Mouse (Mus musculus) layer of hippocampus, postnatal 10 days (tissue): ENCODE data around the gene Smco4. TPM values are rescaled to one million over a fixed set of nuclear protein-coding genes. Genes with fewer than 3 reads are reported as not detected.
"Not testable (repeated sequence)": the region's sequence is repeated elsewhere in the genome, so short reads cannot be mapped to it uniquely, and the experiment has no call there.

ENCODE experiments used
- DNase-seq, 2 experiments: peaks; one replicate each; pipeline ENCODE4 v3.0.0; 2021; ENCODE audit warnings: low spot score in 2 of 2
- long read RNA-seq: library from polyadenylated mRNA; stranded (forward); transcript quantifications from one replicate; pipeline ENCODE4 v2.0.0, GENCODE M21; 2023
- total RNA-seq, 2 experiments: library from RNA; stranded (reverse); gene quantifications; 2 replicates each; pipeline ENCODE4 v1.2.3; 2021

Smco4 gene
- 1 to 10 TPM; 5.5 to 8.7 TPM for total RNA-seq
- long read RNA-seq = 0 reads

DNA sequence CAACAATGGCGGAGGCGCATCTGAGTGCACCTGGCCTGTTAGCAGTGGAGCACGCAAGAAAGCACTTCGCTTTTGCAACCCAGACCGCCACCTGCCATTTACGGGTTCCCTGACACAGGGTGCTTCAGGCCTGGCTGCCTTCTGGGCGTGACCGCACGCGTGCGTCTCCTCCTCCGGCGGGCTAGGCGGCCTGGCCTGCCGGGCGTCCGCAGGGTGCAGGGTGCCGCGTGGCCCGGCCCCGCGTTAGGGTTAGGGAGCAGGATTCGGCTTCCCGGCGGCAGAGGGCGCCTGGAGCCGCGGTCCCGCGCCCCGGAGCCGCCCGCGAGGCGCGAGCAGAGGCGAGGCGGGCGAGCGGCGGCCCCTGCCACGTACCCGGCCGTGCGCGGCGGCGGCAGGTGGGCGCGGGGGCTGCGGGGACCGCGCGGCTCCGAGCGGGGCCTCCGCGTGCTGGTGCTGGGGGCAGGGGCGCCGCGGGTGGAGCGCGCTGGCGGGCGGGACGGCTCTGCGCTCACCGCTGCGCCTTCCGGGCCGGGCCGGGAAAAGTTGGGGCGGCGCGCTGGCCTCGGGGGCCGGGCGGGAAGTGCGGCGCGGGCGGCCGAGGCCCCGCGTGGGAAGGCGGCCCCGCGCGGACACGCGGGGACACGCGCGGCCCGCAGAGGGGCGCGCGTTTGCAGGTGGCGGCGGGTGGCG is at the start of gene Smco4:
Smco4 (plus strand) TSS at position 198 of the 690 bp plus-strand sequence.
- peak; percentile 56 to 76 for DNase-seq

DNA sequence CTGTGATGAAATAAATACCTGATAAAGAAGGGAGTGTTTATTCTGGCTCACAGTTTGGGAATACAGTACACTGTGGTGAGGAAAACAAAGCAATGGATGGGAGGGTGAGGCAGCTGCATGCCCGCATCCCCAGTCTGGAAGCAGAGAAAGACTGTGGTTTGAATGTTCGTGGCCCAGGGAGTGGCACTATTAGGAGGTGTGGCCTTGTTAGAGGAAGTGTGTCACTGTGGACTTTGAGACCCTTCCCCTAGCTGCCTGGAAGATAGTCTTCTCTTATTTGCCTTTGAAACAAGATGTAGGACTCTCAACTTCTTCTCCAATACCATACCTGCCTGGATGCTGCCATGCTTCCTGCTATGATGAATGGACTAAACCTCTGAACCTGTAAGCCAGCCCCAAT is 45.8 kb upstream of the Smco4 start:
- DNase-seq = no peak

DNA sequence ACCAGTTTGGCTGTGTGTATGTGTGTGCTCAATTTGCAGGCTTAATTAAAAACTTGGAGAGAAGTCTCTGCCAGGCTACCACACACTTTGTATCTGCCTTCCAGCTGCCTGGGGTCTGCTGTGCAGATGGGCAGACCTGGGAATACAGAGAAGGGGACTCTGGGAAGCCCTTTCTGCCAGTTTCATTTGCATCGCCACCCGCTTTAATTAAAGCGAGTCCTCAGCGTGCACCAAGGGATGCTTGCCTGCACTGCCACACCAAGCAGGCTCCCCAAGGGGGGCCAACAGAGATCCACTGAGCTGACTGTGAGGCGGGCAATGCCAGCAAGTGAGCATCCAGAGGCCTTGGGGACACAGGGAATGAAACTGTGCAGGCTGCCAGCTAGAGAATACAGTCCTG is 42.3 kb upstream of the Smco4 start:
- DNase-seq = peak; percentile 40 to 54

DNA sequence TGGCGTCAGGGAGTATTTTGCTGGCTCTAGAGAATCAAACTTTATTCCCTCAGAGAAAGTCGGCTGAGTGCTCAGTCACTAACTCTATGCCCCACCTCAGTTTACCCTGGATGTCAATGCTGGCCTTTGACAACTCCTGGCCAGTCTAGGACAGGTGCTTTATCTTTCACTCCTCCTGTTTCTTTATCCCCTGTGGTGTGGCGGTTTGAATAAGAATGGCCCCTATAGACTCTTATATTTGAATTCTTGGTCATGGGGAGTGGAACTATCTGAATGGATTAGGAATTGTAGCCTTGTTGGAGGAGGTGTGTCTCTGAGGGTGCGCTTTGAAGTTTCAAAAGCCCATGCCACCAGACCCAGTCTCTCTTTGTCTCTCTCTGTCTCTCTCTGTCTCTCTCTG is 21.0 kb upstream of the Smco4 start:
- no peak for DNase-seq

DNA sequence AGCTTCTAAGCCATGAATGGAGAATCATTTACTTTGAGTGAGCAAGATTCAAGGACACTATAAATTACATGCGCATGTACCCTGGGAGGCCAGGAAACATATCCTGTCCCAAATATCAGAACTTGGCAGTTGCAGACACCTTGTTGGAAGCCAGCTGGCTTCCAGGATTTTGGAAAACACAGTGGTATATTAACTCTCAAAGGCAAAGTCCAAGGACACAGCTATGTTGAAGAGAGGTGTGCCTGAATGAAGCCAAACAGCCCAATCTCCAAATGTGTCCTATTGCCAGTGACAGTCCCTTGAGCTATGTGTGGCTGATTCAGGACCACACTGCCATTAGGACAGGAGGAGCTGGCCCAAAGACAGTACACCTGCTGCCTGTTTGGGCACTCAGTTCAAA is 20.0 kb upstream of the Smco4 start:
- peak in 1 of 2 experiments; percentile 22 for DNase-seq

DNA sequence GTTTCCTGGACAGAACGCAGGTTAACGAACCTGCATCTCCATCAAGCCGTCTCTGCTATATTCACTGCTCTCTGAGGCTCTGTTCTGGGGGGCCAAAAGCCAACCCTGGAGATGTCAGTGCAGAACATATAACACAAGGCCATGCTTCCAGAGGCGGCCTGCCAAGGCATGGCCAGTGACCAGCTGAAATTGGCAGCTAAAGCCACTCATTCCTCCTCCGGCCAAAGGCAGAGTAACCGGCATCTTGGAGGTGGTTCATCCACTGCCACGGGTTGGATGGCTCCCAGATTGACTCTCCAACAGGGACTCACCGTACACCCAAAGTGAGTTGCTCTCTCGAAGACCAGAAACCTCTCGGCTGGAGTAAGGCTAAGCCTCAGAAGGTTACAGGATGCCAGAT is 15.7 kb upstream of the Smco4 start:
- DNase-seq = peak in 1 of 2 experiments; percentile 21

DNA sequence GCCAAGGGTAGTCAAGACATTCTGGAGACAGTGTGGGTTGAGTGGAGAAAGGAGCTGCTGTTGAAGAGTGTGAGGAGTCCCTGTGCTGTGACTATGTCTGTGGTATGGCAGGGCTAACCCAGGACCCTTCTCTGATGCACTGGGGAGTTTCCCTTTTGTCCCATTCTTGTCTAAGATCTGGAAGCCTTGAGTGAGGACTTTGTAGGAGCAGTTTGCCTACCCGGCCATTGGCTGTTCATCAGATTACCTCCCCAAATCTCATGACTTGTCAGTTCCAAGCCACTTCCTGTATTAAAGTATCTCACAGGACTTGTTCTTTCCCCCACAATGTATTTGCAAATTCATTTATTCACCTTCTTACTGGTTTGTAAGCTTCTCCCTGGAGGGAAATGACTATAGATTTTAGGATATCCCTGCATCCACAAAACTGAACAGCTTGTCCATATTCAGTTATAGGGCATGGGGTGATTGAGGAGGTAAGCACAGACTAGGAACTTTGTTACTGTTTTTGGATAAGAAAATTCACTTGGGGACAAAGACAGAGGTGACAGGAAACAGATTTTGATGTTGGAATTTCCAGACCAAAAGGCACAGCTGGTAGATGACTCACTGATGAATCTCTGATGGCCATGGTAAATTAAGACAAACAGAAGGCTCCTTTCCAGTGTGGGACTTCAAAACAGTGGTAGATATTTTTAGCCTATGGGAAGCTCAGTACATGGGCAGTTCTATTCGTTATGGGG is 5.4 kb upstream of the Smco4 start:
- no peak for DNase-seq

DNA sequence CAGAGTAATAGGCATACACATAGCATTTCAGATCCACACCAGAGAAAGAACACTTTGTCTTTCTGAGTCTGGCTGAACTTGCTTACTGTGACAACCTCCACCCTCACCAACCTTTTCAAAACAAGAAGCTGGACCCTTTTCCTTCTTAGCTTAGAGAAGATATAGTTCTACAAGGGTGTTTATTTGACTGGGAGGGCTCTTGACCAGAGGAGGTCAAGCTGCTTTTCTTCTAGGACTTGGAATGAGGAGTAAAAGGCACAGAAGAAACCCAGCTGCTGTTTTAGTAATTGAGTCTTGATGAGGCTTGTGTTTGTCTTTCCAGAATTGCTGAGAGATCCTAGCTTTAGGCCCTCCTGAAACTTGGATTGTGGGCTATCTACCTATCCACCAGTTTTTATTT is 3.9 kb upstream of the Smco4 start:
- no peak for DNase-seq

DNA sequence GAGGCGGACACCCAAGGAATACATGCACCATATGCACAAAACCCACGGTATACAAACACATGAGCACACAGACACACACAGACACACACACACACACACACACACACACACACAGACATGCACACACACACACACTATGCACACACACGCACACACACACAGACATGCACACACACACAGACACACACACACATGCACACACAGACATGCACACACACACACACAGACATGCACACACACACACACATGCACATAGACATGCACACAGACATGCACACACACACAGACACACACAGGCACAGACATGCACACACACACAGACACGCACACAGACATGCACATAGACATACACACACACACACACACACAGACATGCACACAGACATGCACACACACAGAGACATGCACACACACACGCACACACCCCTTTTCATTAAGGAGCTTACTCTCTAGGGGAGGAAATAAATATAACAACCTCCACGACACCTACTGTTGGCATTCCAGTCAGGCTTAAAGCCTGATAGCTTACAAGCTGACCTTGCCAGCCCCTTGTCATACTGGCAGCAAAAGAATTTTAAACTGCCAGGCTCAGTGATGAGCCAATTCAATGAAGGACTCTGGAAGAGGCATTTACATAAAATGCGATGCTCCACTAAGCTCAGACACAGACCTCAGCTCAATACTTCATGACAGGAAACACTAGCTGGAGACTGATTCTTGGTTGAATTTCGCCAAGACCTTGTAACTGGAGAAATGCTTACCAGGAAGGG is 2.7 kb upstream of the Smco4 start:
- no peak for DNase-seq

DNA sequence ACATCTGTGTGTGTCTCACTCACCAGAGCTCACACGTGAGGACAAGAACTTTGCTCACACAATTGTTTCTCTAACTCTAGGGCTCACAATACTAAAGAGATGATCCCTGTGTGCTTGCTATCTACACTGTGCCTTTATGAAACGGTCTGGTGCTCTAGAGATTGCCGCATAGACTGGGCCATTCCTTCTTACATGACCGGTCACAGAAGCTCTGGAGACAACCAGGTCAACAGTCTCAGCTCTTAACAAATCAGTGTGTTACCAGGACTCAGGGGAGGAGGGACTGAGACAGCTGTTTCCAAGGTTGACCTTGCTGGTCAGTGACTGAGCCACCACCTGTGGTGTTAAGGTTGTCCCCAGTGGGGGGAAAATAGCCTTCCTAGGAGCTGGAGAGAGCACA is 1.5 kb upstream of the Smco4 start:
- DNase-seq = no peak

DNA sequence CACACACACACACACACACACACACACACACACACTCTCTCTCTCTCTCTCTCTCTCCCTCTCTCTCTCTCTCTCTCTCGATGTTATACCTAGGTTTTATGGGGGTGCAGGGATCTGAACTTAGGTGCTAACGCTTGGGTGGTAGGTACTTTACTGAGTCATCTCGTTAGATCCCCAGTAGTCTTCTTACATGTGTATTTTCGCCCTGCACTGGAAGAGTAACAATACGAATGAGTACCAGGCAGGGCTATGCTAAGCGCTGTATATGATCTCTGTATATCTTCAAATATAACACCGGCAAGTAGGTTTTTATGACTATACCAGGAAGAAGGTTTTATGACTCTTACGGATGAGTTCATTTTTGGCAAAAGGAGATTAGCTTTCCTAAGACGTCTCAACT is 831 bp upstream of the Smco4 start:
- DNase-seq = no peak

DNA sequence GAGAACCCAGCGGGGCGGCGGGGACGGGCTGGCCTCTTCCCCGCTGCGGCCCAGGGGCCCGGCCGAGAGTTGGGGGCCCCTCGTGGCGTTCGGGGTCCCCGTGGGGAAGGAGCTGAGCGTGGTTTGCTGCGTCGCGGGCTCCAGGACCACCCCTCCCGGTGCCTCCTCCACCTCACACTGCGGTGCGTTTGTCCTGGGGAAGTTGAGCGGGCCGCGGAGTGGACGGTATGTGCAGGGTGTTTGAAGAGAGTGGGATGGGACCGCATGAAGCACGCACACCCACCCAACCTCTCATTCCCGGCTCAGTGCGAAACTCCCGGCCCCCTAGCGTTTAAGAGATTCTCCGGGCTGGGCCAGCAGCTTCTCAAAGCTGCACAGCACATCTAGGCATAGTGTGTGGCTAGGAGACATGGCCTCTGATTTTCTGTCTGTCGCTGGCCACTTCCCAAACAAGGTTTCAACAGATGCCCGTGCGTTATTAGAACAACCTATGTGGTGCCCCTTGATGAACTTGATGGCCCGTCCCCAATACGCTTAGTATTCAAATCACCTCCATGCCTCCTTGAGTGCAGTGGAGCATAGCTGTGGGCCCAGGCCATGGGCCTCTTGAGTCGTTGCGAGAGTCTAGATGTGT is 810 bp downstream of the Smco4 start:
- DNase-seq = peak; percentile 70 to 77

DNA sequence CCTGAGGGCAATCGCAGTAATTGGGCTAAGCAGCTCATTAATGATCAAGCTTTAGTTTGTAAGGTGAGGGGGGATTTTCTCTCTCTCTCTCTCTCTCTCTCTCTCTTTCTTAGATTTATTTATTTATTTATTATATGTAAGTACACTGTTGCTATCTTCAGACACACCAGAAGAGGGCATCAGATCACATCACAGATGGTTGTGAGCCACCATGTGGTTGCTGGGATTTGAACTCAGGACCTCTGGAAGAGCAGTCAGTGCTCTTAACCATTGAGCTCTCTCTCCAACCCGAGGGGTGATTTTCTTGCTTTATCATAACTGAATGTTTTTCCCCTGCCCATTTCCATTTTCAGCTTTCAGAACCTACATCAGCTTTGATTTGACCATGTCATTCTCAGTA is 2.0 kb downstream of the Smco4 start:
- DNase-seq = not testable (repeated sequence)

DNA sequence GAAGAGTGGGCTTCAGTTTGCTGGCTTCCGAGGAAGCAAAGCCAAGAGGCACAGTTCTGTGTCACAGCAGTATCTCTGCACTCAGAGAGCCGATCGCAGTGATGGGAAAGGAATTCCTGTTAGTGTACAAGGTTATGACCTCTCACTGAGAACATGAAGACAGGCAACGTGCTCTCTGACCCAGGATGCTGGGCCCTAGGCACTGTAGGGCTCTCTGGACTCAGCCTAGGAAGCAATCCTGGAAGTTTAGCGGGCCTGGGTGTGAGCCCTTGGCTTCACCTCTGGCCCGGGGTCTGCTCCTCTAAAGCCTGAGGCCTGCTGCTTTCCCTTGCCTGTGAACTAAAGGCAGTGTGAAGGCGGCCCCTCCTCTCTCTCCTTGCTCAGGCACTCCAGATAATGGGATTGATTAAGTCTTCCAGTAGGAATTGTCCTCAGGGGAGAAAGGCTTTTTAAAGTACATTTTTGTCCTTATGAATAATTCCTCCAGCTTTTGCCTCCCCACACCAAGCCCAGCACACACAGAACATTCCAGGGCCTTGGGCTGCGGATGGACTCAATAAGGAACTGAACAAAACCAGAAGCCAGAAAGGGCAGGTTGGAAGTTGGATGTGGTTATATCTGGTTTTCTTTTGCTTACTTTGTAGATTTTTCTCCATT is 2.8 kb downstream of the Smco4 start:
- no peak for DNase-seq

DNA sequence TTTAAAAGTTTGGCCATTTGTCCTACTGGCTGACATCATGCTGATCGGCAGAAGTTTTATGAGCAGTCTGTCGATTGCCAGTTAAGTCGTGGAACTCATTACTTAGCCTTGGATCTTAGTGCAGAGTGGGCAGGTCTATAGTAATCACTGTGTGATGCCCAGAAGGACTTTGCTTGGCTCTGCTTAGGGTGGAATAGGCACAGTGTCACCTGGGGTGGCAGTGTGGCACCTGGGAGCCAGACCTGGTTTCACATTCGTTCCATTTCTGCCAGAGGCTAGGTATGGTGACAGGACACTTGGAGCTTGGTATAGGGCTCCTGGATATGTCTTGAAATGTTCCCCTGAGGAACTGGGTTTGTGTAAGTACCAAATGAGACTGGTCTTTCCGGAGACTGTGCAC is 6.8 kb downstream of the Smco4 start:
- DNase-seq = no peak

DNA sequence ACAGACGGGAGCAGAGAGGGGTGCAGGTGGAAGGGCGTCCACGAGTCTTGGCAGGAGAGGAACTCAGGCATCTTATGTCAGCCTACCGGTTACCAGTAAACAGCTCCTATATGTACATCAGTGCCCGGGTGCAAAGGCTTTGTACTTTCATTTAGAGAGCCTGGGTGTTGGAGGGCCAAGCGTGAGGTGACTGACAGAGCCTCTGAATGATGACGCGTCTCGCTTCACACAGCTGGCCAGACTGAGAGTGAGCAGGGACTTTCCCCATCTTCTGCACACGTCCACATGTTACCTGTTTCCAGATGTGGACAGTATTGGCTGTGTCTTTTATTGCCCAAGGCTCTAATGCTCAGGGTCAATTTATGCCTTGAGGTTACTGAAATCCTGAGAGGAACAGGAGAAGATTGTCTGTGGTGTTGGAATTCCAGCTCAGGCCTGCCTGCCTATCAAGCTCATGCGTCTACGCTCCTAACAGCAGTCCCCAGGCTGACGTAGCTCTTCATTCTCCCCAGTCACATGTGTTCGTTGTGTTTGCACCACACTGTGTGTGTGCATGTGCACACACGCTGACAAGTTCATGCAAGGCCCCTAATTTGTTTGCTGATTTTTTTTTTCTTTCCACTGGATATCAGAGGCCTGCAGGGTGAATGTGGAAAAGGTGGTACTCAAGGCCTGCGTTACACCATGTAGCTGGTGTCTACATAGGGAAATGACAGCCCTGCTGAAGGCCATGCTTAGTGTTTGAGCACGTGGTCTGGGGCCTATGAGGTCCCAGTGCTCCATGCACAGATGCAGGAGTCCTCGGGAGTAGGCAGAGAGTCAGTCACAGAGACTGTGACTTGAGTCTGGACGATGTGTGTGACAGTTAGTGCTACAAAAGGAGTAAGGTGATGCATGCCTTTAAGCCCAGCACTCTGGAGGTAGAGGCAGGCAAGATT is 8.4 kb downstream of the Smco4 start:
- DNase-seq = no peak

DNA sequence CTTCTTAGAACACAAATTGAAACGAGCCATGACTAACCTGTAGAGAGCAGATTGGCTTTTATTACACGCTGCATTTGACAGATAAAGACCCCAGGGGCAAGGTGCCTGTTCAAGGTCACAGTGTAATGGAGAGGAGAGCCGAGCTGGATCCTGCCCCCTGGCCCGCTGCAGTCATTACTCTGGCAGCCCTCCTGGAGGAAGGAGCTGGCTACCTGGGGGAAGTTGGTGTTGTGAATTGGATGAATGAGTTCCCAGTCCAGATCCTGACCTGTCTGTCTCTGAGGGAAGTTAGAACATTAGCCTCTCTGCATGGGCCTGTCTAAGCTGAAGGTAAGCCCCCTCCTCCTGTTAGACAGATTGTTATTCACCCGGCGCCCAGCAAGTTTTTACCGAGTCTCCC is 9.2 kb downstream of the Smco4 start:
- no peak for DNase-seq

DNA sequence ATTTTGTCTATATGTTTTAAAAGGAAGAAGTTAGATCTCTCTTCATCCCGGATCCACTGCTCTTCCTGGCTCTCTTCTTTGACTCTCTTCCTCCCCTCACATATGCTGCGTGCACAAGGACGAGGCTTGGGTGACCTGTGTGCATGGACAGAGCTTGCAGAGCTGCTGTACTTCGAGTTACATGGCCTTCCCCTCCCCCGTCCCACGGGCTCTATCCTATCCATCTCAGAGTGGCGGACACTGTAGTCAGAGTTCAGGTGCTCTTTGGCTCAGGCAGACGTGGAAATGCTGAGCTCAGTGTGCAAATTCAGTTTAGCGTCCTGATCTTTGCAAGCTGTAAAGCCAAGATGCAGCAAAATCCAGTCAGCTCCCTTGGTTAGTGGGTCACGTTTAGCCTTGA is 10.1 kb downstream of the Smco4 start:
- DNase-seq = no peak

DNA sequence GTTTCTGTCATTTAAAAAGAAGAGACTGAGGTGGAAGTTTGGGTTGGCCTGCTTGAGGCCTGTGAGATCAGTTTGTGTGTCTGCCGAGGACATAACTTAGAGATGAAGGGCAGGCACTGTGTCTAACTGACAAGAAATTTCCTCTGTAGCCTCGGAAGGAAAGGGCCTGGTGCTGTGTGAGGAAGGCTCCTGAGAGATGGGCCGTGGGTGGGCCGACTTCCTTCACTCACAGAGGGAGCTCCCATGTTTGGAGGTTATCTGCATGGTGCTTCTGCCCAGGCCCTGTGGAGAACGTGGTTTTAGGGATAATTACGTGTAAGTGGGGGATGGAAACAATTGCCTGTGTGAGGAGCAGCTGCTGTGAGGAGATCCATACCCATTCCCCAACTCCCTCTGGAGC is 10.6 kb downstream of the Smco4 start:
- no peak for DNase-seq

DNA sequence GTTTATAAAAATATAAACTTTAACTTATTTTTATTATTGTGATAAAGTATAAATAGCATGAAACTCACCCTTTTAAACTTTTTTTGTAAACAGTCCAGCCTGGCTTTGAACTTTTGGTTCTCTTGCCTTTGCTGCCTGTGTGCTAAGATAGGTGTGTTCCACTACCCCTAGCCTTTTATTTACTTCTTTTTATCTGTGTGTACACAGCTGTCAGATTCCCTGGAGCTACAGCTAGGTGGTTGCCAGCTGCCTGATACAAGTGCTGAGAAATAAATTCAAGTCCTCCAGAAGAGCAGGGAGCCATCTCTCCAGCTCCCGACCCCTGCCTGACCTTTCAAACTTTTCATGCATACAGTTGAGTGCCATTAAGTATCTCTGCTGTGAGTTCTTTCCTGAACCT is 12.1 kb downstream of the Smco4 start:
- DNase-seq = no peak
